Mouse (Mus musculus) stomach, postnatal 0 days (tissue): Measurements from ENCODE around the gene Oaf.

Experiments
- CTCF ChIP-seq: IDR thresholded peaks from 2 replicates; pipeline ENCODE4 v1.5.1; 2016; ENCODE audit warnings: antibody characterized with exemption, low read depth, mild to moderate bottlenecking, moderate library complexity
- EP300 ChIP-seq: optimal IDR thresholded peaks from 2 replicates; pipeline ENCODE3; 2016; ENCODE audit warnings: antibody characterized with exemption

DNA sequence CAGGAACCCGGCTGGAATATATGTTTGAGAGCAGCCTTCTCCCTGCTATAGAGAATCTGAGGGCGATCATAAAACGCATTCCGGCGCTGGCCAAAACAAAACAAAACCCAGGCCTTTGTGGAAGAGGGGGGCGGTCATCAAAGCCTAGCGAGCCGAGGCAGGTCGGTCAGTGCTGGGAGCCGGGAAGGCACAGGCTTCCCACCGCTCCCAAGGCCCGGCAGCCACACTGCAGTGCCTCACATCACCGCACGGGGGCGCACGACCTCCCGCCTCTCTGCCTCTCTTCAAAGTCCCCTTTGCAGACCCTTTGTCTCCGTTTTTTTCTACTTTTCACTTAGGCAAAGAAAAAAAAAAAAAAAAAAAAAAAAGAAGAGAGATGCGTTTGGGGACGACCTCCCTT lies 47.2 kb upstream of the Oaf start:
- TF ChIP-seq EP300: no peak
- TF ChIP-seq CTCF: peak; percentile 88
